Mouse (Mus musculus) liver, postnatal 0 days (tissue): ENCODE data around the gene Ric8a.

Source experiments
- CTCF ChIP-seq: sonication (generic); IDR thresholded peaks from 2 replicates; pipeline ENCODE4 v1.5.1; 2016; ENCODE audit warnings: antibody characterized with exemption, low read depth
- EP300 ChIP-seq: IDR thresholded peaks from 2 replicates; pipeline ENCODE4 v1.6.1; 2016; ENCODE audit warnings: antibody characterized with exemption, low read depth, mild to moderate bottlenecking

DNA sequence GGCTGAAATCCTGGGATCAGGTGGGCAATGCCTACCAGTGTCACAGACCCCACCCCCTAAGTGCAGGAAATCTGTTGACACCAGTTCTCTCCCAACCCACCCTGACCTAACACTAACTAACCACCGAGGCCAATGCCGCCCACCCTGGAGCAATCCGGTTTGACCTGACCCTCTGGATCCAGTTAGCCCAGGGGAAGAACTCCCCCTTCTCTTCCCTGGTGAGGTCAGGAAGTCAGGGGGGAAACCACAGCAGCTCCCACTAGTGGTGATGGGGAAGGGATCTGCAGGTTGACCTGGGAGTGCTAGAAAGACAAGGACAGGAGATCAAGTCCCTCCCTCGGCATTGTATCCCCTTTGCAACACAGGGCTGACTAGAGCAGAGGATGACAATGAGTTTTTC, 11.1 kb upstream of the Ric8a start:
- TF ChIP-seq CTCF (no peak; the same call in 1 of the 2 replicates), EP300 (no peak)
